Mouse (Mus musculus) hindlimb bud, embryonic 11.5 days (tissue): ENCODE results near the gene Armc10.
"Not testable (repeated sequence)": the region's sequence is repeated elsewhere in the genome, so short reads cannot be mapped to it uniquely, and the experiment has no call there.

ENCODE experiments used
- DNase-seq: peaks from one replicate; pipeline ENCODE4 v3.0.0-alpha.2; 2012; ENCODE audit warnings: low read depth, low spot score; ENCODE audit errors: extremely low spot score

The Armc10 gene

DNA sequence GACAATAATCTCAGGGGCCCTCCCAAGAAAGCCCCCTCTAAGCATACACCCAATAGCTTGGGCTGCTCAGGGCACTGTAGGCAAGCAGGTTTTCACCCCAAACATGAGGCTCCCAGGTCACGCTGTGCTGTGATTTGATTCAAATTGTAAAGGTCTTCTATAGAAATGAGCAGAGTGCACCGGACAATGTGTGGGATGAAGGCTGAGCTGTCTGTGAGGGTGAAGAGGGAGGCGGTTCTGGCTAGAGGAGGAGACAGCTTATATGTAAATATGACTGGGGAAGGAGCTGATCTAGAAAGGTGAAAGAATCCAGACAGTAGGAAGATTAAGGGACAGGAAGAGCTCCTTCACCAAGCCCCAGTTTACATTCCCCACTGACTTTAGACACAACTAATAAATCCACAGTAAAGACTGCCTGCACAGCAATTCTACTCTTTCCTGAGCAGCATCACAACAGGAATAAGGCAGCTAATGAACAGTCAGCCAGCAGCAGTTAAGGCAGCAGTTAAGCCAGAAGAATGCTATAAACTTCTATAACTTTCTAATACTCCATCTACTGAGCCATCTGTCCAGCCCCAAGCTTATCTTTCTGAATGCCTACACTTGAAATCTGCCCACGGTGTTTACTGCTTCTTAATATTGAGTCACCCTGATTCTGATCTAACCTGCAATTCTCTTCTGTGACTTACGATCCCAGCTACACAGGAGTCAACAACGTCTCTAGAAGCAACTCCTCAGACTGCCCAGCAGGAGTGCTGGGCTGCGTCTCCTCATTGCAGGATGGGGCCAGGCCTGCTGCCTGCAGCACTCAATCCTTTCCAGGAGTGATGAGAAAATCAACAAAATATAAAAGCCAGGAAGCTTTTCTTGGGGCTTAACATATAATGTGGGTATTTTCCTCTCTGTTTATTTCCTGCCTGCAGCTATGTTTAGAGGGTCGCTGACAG, 21.9 kb downstream of the Armc10 start:
- no peak for DNase-seq

DNA sequence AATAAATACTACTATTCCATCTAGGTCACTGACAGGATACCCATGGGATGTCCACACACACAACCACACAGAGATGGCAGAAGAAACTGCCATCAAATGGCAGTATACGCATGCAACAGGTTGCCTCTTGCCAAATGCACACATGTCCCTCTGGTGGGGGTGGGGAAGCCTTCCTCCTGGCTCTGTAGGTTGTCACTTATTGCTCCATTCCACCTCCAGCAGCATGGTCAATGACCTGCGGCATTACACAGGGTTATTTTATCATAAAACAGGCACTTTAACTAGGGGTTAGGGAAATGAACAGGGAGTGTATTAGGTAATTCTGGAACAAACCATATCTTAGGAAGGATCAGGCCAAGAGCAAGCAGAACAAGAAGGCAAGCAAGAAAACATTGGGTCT, 23.7 kb downstream of the Armc10 start:
- no peak for DNase-seq

DNA sequence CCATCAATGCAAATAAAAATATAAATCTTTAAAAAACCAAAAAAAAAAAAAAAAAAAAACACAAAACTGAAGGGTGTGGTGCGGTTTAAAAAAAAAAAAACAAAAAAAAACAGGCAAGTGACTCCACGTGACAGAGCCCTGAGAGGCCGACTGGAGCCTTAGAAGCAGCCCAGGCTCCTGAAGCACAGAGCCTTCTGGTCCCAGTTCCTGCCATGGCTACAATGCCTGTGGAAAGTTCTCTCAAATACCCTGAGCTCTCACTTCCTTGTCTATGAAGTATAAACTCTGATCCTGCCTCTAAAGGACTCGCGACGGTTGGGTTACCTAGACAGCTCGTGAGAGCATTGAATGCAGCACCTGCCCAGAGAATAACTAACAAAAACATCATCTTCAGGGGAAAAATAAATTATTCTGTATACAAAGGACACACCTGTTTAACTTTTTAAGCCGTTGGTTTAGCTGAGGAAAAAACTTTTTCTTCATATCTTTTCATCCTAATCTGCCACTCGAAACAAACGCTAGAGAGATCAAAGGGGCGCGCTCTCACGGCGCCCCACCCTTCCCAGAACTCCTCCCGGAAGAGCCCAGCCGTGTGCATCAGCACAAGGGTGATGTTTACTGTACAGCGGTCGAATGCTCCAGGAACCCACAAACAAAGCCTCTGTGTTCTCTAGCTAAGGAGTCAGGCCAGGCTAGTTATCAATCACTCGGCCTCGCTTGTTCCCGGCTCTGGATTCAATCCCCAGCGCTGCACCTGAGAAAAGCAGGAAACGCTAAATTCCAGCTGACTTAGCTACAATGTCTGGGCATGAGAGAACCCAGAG, 27.4 kb downstream of the Armc10 start:
- DNase-seq, result peak; percentile 10

DNA sequence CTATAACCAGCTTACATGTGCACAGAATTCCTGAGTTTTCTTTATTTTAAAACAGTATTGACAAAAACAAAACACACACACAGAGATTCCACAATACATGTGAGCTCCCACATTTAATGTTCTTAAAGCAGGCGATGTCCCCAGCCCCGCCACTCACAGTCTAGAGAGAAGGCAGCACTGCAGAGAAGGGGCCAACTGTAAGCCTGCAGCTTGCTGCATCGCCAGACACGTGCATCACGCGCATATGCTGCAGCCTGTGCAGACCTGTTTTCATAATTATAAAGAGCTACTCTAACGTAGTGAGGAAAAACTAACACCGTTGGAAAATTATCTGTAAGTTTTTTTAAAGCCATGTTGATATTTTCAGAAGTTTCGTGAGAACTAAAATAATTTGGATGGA, 28.1 kb downstream of the Armc10 start:
- DNase-seq, result no peak

DNA sequence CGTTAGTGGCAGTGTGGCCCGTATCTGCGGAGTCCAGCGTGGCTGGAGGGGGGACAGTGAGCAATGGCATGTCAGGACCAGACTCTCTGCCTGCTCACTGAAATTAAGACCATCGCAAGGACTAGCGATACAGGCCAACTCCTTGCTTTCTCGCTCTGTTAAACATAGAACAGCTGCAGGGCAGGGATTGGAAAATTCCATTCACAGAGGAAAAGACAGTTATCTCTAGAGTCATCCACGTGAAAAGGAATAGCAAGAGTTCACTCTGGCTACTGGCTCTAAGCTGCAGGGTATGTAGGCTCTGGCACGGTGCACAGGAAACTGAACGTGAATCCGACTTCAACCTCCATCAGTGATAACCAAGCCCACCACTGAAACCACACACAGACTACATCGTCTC, 29.4 kb downstream of the Armc10 start:
- DNase-seq, result no peak

DNA sequence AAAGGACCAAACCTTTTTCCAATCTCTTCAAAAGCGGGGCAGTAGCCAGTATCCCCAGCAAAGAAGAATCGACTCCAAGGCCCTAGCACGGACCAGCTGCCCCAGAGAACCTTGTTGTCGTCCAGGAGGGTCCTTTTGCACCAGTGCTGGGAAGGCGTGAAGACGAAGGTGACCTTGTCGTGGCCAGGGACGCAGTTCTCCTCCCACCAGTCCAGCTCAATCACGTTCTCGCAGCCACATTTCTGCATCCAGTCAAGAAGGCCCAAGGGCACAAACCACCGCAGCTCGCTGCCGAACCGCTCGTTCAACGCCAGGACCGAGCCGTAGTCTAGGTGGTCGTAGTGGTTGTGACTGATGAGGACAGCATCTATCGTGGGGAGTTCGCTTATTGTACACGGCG, 29.9 kb downstream of the Armc10 start:
- DNase-seq, result no peak

DNA sequence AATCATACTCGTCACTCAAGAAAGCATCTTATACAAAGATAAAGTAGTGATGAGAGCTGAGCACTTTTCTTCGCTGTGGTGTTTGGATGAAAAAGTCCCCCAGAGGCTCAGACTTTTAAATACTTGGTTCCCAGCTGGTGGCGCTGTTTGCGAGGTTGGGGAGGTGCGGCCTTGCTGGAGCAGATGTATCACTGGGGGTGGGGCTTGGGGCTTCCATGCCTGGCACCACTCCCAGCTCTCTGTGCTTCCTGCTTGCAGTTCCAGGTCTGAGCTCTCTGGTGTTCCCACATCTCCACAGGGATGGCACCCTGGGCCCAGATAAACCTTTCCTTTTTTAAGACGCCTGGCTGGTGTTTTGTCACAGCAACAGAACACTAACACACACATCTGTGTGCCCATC, 32.3 kb downstream of the Armc10 start:
- DNase-seq, result no peak

DNA sequence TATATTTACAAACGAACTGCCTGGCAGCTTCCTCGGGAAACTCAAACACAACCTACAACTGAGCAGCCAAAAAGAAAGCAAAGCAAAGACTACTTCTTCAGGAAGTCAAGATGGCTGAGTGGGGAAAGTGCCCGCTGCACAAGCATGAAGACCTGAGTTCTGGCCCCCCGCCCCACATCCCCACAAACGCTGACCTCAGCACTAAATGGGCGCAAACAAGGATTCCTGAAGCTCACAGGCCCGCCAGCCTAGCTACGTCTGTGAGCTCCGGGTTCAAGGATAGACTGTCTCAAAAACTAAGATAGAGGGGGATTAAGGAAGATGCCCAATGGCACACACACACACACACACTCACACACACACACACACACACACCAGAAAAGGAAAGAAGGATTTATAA, 32.8 kb downstream of the Armc10 start:
- DNase-seq, result no peak

DNA sequence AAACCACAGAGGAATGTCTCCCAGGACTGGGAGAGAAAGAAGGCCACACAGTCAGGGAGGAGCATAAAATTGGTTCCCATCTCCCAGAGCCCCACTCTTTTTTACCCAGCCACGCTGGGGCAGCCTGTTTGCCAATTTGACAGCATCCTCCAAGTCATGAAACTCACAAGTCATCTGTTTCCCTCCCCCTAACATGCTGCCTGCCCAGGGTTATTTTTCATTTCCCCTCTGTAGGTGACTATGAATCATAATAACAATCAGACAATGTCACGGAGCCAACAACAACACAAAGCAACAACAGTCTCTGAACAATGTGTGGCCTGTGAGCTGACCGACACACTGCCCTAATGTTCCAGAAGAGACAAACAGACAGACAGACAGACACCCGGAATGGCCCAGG, 34.4 kb downstream of the Armc10 start:
- DNase-seq, result no peak

DNA sequence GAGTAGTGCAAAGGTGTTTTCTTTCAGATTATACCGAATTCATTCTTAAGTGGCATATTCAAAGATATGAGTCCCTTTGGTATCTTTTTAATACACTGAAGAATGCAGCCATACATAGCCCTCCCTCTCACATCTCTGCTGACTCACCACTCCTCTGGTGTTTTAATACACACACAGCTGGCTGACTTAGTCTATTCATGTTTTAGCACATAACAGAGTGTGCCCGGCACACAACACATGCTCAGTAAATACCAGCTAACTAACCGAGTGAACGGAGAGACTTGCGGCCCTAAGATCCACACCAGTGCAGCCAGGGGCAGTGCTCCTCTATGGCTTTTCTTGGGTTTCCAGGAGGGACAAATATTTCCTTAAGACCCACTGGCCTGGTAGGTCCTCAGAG, 35.3 kb downstream of the Armc10 start:
- DNase-seq, result no peak

DNA sequence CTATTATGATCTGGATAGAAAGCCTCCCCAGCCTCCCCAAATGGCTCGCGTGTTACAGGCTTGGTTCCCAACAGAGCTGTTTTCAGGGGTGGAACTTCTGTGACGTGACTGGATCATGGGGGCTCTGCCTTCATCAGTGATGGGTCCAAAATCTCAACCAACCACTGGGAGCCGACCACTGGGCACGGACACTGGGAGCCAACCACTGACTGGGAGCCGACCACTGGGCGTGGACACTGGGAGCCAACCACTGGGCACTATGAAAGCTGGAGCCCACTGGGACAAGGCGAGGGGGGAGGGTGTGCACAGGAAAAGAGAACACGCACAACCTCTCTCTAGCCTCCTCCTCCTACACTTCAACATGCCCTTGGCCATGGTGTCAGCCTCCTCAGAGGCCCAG, 38.2 kb downstream of the Armc10 start:
- no peak for DNase-seq

DNA sequence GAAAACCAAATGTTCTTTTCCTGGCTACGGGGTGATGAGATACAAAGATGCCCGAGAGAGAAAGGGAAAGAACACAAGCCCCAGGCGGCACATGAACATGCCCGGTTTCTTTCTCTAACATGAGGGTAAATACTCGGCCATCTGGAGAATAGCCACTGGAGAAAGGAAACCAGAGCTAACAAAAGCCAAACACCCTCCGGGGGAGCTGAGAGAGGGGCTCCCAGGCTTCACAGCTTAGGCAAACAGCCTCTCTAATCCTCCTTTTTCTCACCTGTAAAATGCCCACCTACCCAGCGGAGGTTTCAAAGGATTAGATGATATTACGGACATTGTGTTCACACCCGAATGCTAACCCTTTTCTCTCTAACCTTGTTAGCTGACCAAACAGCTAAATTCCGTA, 39.4 kb downstream of the Armc10 start:
- no peak for DNase-seq

DNA sequence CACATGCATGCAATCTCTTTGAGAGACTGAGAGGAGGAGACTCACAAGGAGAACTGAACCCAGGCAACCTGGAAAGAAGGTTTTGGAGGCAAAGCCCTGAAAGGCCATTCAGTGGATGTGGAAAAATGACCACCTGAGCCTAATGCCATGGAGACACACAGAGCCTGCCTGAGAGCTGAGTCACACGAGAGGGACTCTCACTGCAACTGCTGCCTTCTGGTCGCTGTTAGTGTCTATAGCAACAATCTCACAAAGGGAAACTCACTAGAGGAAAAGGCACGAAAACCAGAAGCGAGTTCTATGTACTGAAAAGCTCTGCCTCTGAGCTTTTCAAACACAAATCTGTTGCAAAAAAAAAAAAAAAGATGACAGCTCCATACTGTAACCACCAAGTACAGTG, 41.4 kb downstream of the Armc10 start:
- no peak for DNase-seq

DNA sequence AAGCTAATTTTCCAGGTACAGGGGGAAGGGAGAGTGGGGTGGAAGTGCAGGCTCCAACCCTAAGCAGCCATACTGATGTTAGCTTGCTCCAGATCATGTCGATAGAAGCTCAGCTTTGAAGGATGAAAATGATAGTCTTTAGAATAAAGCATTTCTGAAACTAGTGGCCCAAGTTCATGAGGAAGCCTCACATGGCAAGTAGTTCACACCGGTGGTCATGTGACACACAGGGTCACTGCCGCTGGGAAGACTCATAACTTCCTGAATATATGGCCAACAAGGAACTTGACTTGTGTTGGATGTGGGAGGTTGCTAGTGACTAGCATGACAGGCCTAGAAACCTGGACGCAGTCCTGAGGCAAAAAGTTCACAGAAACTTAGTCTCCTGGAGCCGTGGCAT, 46.6 kb downstream of the Armc10 start:
- DNase-seq, result no peak

DNA sequence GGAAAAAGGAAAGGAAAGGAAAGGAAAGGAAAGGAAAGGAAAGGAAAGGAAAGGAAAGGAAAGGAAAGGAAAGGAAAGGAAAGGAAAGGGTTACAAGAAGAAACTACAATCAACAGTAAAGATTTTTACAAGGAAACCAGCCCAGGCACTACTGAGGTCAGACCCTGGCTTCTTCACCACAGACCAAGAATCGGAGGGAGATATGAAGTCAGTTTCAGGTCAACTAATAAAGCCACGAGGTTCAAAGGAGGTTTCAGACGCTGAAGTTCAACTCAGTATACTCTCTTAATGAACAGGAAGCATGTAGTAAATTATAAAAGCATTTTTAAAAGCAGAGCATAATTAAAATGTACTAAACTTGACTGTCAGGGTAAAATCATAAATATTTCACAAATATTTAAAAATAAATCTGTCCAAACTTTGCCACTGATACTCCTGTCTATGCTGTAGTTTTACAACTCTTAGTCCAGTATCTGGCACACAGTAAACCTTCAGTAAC, 47.8 kb downstream of the Armc10 start:
- no peak for DNase-seq

DNA sequence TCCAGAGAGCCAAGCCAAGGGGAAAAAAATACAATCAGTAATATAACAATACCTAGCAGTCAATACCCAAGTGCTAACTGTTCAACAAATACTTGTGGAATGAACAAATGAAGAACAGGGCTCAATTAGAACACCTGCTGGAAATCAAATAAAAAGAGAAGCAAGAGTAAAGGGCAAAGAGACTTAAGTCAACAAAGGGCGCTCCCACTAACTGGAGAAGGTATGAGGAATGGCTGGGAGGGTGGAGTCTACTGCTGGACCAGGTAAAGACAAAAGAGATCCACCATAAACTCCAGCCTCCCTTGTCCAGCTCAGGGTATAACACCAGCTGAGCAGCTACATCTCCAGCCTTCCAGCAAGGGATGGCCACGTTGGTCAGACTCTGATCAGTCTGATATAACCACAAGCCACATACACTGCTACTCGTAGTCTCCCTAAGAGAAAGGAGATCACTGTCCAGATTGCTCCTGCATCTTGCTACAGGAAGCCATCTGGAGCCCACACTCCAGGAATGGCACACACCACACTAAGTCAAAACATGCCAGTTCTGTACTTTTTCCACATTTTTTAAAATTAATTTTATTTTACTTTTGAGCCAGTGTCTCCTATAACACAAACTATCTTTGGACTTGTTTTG, 49.4 kb downstream of the Armc10 start:
- DNase-seq, result no peak

DNA sequence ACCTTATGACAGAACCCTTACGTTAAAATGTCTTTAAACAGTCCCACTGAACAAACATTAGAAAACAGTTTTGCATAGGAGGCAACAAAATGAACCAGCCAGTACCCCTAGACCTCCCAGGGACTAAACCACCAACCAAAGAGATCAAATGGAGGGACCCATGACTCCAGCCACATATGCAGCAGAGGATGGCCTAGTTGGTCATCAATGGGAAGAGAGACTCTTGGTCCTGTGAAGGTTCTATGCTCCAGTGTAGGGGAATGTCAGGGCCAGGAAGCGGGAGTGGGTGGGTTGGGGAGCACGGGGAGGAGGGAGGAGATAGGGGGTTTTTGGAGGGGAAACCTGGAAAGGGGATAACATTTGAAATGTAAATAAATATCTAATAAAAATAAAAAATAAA, 53.9 kb downstream of the Armc10 start:
- DNase-seq, result not testable (repeated sequence)

DNA sequence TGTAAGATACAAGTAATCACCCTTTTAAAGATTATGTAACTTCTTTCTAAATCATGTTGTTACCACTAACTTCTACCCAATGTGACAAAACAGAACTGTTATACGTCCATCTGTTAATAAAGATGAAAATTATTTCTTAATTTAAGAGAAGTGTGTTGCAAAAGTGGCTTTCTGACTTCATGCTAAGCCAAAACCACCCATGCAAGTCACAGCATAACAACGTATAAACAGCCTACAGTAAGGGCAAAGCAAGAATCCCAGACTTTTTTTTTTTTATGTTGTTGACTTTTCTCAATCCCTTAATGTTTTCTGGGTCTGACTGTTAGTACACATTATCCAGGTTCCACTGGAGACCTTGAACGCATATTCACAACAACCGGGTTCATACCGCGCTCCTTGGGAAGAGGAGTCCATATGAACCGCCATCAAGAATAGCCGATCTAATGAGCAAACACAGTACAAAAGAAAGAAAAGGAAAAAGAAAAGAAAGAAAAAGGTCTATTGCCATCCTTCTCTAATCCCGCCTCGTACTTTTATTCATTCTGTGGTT, 54.7 kb downstream of the Armc10 start:
- DNase-seq, result no peak

DNA sequence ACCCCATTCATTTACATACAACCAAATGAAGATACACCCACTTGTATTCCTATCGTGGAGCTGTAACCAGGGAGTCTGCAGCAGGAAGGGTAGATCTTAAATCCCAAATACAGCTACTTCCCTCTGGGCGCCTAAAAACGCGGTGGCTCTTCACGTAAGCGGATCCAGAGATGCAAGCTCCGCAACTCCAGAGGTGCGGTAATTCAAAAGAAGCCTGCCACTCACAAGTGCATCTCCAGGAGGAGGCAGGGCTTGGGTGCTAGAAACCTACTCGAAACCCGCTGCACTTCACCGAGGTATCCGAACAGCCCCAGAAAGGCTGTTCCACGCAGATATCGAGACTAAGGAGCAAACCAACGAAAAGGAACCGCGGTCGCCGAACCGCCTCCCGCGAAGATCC, 55.3 kb downstream of the Armc10 start:
- peak; percentile 35 for DNase-seq

DNA sequence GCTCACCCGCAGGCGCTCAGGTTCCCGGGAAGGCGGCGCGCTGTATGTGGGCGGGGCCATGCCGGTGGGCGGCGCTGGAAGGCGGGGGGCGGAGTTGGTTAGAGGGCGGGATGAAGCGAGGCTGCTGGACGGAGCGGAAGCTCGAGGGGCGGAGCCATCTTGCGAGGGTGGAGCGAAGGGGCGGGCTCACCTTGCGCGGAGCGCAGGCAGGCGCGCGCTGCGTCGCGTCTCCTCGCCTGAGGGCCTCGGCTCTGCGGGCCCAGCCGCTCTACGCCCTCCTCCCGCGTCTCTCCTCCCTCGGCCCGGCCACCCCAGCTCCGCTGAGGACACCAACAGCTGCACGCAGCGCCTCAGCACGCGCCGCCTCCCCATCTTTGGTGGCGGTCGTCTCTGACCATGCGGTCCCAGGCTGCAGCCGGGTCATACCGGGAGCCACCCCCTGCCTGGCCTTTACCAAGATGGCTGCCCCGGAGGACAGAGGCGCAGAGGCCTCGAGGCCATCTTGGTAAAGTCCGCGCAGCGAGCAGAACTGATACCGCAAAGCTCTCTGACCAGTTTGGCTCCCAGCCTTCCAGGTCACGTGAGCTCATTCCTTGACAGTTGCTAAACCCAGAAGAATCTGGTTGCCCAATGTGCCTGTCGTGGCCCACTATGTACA, 55.9 kb downstream of the Armc10 start, which contains the start of gene Napepld:
TSS of gene Napepld (minus strand) at position 46 of the 658 bp plus-strand sequence.
- peak; percentile 85 for DNase-seq

DNA sequence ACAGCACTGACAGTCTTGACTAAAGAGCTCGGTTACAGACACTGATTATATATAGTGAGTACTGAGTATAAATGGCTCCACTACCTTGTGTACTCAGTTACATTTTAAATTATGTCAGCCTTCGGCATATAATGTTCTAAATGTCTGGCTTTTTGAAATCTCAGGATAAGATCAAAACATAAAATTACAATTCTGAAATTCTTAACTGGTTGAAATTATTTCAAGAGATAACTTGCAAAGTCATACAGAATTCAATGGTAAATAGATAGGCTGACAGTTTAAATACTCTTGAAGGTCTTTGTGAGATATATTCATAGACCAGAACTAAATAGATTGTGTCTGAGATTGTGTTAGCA, 56.4 kb downstream of the Armc10 start:
- no peak for DNase-seq
